Comparison of ENCODE assay signal across 9 mouse cellular contexts in genomic region chr15:85266729-85267434, GRCm38 (mm10).
A peak's percentile ranks its signal among the peaks of the same experiment; 100 is the strongest.
DNase-seq lines count a peak whose midpoint lies in the region; TF ChIP-seq lines count a peak whose summit lies in the region.
"Had no signal": no experiment of that assay in that cellular context is flagged by ENCODE, and none has a peak within 500 bp of the region (broad histone marks: within the 10 kb centered on the region; RNA-seq: fewer than 3 reads in every experiment).

No protein-coding gene starts in this region.

- DNase-seq in 3T3-L1 (ENCODE audit: low read depth, low spot score) (peak; percentile 88), R1 (ENCODE audit: low read depth, low spot score) (peak; percentile 80)
- peak; percentile 94 to 95 for DNase-seq in cerebellum, postnatal 14 days
- DNase-seq in gastrocnemius, adult 18-20 months (ENCODE audit: low spot score) = peak; percentile 81
- peak; percentile 92 for DNase-seq in layer of hippocampus, adult 11-12 months (ENCODE audit: low spot score)
- DNase-seq in lung, adult 2 months = peak; percentile 80
- peak; percentile 97 for DNase-seq in retina, embryonic 14.5 days (ENCODE audit: low spot score)
- DNase-seq in urinary bladder, adult 2 months (ENCODE audit: low spot score) = peak; percentile 77

- 43% methylated on average over 14 of the region's 14 CpGs for WGBS in lung, adult 2 months

- peak; percentile 80 for TF ChIP-seq CTCF in lung, adult 2 months (IDR thresholded peaks at IDR 0.05; ENCODE audit: insufficient read depth, low read length)

- no peak for TF ChIP-seq POLR2A in lung, adult 2 months (IDR thresholded peaks at IDR 0.05; ENCODE audit: borderline replicate concordance, extremely low read depth, low read depth, low read length)

- H3K4me1 ChIP-seq in lung, adult 2 months (ENCODE audit: control insufficient read depth, insufficient read depth, low read length) = no peaks in the 10 kb centered on the region

- H3K4me3 ChIP-seq in lung, adult 2 months (replicated peaks; ENCODE audit: extremely low read depth, low read depth, low read length) = no peak overlapping the region
- H3K4me3 ChIP-seq: erythroblast, embryonic 14.5 days had no signal
